Mouse (Mus musculus): ENCODE data around the gene Qprt. TPM values are rescaled to one million over a fixed set of nuclear protein-coding genes. Genes with fewer than 3 reads are reported as not detected.

Gene Qprt
- polyA plus RNA-seq (2012; rRNA removed; ENCODE audit: low replicate concordance) = 1.3 and 3.4 TPM in 2 replicates

DNA sequence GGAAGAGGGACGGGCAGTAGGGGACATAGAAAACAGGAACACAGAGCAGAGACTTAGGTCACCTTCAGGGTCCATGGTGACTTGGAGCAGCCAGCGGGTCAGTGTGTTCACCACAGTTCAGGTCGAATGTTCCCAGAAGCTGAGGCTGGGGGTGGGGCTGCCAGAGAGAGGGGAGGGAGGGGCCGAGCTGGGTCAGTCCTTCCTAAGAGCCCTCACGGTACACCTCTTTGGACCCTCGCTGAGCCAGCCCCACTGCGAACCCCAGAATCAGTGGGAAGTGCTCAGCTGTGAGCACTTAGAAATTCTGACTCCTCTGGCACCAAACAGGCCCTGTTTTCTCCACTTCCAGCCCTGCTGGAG is at the start of gene Qprt:
Qprt (minus strand) TSS at position 316 of the 360 bp plus-strand sequence.

GRCm38 (mm10) chr7:127137262-127138017 is 15.4 kb upstream of the Qprt start, which contains the start of gene Spn:
TSS of gene Spn (minus strand) at chr7:127137823.

GRCm38 (mm10) chr7:127091114-127091896 is 30.7 kb downstream of the Qprt start, which contains the start of gene AI467606:
TSS of gene AI467606 (plus strand) at chr7:127091359.

DNA sequence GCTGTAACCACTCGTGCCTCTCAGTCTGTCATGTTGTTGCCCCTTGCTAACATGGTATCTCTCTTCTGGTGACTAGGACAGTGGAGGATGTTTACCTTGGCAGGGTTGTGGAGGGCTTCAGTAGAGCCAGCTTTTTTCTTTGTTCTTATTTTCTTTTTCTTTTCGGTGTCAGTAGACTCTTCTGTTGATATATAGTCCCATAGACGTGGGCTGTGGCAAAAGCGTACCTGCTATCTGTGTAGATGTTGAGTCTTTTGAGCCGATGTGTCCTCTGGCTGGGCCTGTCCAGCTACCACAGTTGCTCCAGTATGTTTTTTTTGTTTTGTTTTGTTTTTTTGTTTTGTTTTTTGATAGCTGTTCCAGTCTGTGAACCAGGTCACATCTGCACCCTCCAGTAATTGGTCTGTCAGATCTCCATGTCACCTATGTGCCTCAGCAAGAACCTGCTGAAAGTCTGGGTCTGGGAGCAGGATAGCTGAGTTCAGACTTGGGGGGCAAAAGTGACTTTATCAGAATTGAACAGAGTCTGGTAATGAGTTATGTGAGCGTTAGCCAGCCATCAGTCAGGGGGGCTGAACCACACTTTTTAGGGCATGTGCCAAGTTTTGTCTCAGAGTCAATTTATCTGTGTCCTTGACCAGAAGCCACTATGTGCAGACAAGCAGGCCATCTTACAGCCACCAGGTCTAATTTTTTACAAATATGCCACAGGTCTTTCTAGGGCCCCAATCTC is 34.6 kb downstream of the Qprt start, which contains the start of gene Zg16:
Zg16 (minus strand) TSS at position 51 of the 733 bp plus-strand sequence.

Other genes starting within 250 kb of the Qprt start
- gene Taok2, start 237.5 kb downstream of the Qprt start, polyA plus RNA-seq (2012; rRNA removed; ENCODE audit: low replicate concordance) = 94.6 and 122 TPM in 2 replicates
- gene Tmem219, start 199.3 kb downstream of the Qprt start, polyA plus RNA-seq (2012; rRNA removed; ENCODE audit: low replicate concordance) = 89.0 and 89.8 TPM in 2 replicates
- gene Kctd13, start 193.3 kb downstream of the Qprt start, polyA plus RNA-seq (2012; rRNA removed; ENCODE audit: low replicate concordance) = 19.6 and 22.4 TPM in 2 replicates
- gene Asphd1, start 172.6 kb downstream of the Qprt start, polyA plus RNA-seq (2012; rRNA removed; ENCODE audit: low replicate concordance) = 0.23 and 0.63 TPM in 2 replicates
- 2.4 and 4.4 TPM in 2 replicates for gene Sez6l2, start 171.7 kb downstream of the Qprt start, polyA plus RNA-seq (2012; rRNA removed; ENCODE audit: low replicate concordance)
- gene Cdipt, start 146.3 kb downstream of the Qprt start, polyA plus RNA-seq (2012; rRNA removed; ENCODE audit: low replicate concordance) = 205 and 302 TPM in 2 replicates
- 2.7 and 3.1 TPM in 2 replicates for gene Cdiptos, start 146.1 kb downstream of the Qprt start, polyA plus RNA-seq (2012; rRNA removed; ENCODE audit: low replicate concordance)
- gene Mvp, start 107.6 kb downstream of the Qprt start, polyA plus RNA-seq (2012; rRNA removed; ENCODE audit: low replicate concordance) = 93.7 and 103 TPM in 2 replicates
- 5.3 and 7.1 TPM in 2 replicates for gene Pagr1b, start 105.7 kb downstream of the Qprt start, polyA plus RNA-seq (2012; rRNA removed; ENCODE audit: low replicate concordance)
- gene Pagr1a, start 104.9 kb downstream of the Qprt start, polyA plus RNA-seq (2012; rRNA removed; ENCODE audit: low replicate concordance) = 2.6 and 5.8 TPM in 2 replicates
- 25.7 and 62.7 TPM in 2 replicates for gene Gm42742, start 101.1 kb downstream of the Qprt start, polyA plus RNA-seq (2012; rRNA removed; ENCODE audit: low replicate concordance)
- gene Prrt2, start 101.0 kb downstream of the Qprt start, polyA plus RNA-seq (2012; rRNA removed; ENCODE audit: low replicate concordance) = 17.9 and 35.3 TPM in 2 replicates
- gene Maz, start 95.2 kb downstream of the Qprt start, polyA plus RNA-seq (2012; rRNA removed; ENCODE audit: low replicate concordance) = 90.8 and 204 TPM in 2 replicates
- 2.1 and 9.3 TPM in 2 replicates for gene Kif22, start 79.8 kb downstream of the Qprt start, polyA plus RNA-seq (2012; rRNA removed; ENCODE audit: low replicate concordance)
- gene Zg16, start 34.9 kb downstream of the Qprt start, polyA plus RNA-seq (2012; rRNA removed; ENCODE audit: low replicate concordance) = 0.37 and 0.99 TPM in 2 replicates
- gene AI467606, start 30.9 kb downstream of the Qprt start, polyA plus RNA-seq (2012; rRNA removed; ENCODE audit: low replicate concordance) = 9.6 and 14.6 TPM in 2 replicates
- 2.4 and 3.1 TPM in 2 replicates for gene Spn, start 15.6 kb upstream of the Qprt start, polyA plus RNA-seq (2012; rRNA removed; ENCODE audit: low replicate concordance)
- 26.3 and 45.0 TPM in 2 replicates for gene Cd2bp2, start 73.8 kb upstream of the Qprt start, polyA plus RNA-seq (2012; rRNA removed; ENCODE audit: low replicate concordance)
- gene Tbc1d10b, start 86.2 kb upstream of the Qprt start, polyA plus RNA-seq (2012; rRNA removed; ENCODE audit: low replicate concordance) = 29.5 and 47.5 TPM in 2 replicates
- 1.3 and 1.5 TPM in 2 replicates for gene Mylpf, start 86.7 kb upstream of the Qprt start, polyA plus RNA-seq (2012; rRNA removed; ENCODE audit: low replicate concordance)
- gene Zfp553, start 110.8 kb upstream of the Qprt start, polyA plus RNA-seq (2012; rRNA removed; ENCODE audit: low replicate concordance) = 5.3 and 22.2 TPM in 2 replicates
- 18.4 and 23.6 TPM in 2 replicates for gene Sept1, start 110.9 kb upstream of the Qprt start, polyA plus RNA-seq (2012; rRNA removed; ENCODE audit: low replicate concordance)
- gene Zfp771, start 122.0 kb upstream of the Qprt start, polyA plus RNA-seq (2012; rRNA removed; ENCODE audit: low replicate concordance) = 43.2 and 112 TPM in 2 replicates
- gene Dctpp1, start 138.5 kb upstream of the Qprt start, polyA plus RNA-seq (2012; rRNA removed; ENCODE audit: low replicate concordance) = 47.0 and 71.1 TPM in 2 replicates
- gene Sephs2, start 151.8 kb upstream of the Qprt start, polyA plus RNA-seq (2012; rRNA removed; ENCODE audit: low replicate concordance) = 30.3 and 33.1 TPM in 2 replicates
- gene Itgal, start 174.0 kb upstream of the Qprt start, polyA plus RNA-seq (2012; rRNA removed; ENCODE audit: low replicate concordance) = 5.0 and 11.6 TPM in 2 replicates
- 24.9 and 37.2 TPM in 2 replicates for gene Zfp768, start 223.4 kb upstream of the Qprt start, polyA plus RNA-seq (2012; rRNA removed; ENCODE audit: low replicate concordance)